ENCODE assay signal across 9 mouse cellular contexts in the genomic region with DNA sequence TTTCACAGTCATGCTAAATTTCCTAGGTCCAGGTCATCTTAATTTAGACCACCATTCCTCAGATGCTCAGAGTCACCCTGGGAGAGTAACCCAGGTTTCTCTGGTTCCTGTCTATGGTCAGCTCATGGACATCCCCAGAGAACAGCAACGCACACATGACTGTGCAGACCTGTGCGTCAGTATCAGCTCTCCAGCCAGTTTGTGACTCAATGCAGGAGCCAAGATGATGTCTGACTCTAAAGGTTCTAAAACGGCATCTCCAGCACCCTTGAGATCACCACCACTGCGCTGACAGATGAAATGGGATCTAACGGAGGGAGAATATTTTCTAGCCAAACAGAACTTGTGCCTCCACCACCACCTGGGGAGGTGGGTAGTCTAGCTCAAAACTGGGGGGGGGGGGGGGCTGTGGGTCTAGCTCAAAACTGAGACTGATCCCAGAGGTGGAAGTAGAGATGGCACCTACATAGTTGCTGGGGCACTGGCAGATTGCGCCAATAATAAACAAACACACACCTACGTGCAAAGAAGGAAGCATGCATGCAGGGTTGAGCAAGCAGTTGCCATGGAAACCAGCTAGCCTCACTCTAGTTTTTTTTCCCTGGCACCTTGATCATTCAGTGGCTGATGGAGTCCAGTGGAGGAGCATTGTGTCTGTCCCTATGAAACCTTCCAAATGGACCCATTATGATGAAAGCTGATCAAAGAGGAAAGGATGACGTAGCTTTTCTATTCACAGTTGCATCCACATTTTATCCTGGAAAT.
A peak's percentile ranks its signal among the peaks of the same experiment; 100 is the strongest.
DNase-seq lines count a peak whose midpoint lies in the region.
"Had no signal": no experiment of that assay in that cellular context is flagged by ENCODE, and none has a peak within 500 bp of the region (broad histone marks: within the 10 kb centered on the region; RNA-seq: fewer than 3 reads in every experiment).

No protein-coding gene starts in this region.

- peak; percentile 11 for DNase-seq in embryo, embryonic 10 days (ENCODE audit: low spot score)
- DNase-seq in embryo, embryonic 9.5 days (ENCODE audit: extremely low spot score), result no peak
- DNase-seq in layer of hippocampus, adult 11-12 months (ENCODE audit: low spot score), result peak; percentile 58
- no peak for DNase-seq in layer of hippocampus, postnatal 10 days (ENCODE audit: low spot score in 2 of 2)
- peak; percentile 61 to 69 for DNase-seq in right cerebral cortex, adult 2 months (ENCODE audit: low spot score in 2 of 2)
- DNase-seq in right cerebral cortex, postnatal 4 days, result no peak
- peak; percentile 60 for DNase-seq in telencephalon, adult 2 months (ENCODE audit: low read depth, low spot score)
- DNase-seq in urinary bladder, postnatal 14 days (ENCODE audit: low spot score), result no peak
- DNase-seq: kidney, adult 9 months had no signal

Comparison
In these comparisons a context has a peak if more than half of its experiments do, and no peak if none do; other contexts are left out.
1. DNase-seq: peak in embryo, embryonic 10 days (single experiment), layer of hippocampus, adult 11-12 months (single experiment), right cerebral cortex, adult 2 months (2 of 2) and telencephalon, adult 2 months (single experiment); none in embryo, embryonic 9.5 days (single experiment), layer of hippocampus, postnatal 10 days (0 of 2), right cerebral cortex, postnatal 4 days (single experiment) and urinary bladder, postnatal 14 days (single experiment).